Mouse (Mus musculus): ENCODE results near the gene Ppm1l. TPM values are rescaled to one million over a fixed set of nuclear protein-coding genes. Genes with fewer than 3 reads are reported as not detected.

Ppm1l gene
- total and polyA plus RNA-seq, 3 experiments = not detected

GRCm38 (mm10) chr3:69319061-69319720 is 2.5 kb downstream of the Ppm1l start:
- no peak overlapping the region for H3K9ac ChIP-seq (ENCODE audit: control insufficient read depth, low read depth, low read length, poor library complexity, severe bottlenecking)

GRCm38 (mm10) chr3:69323982-69324381 is 7.3 kb downstream of the Ppm1l start:
- H3K36me3 ChIP-seq (ENCODE audit: control insufficient read depth in 1 of 2, insufficient read depth in 2 of 2, low read length in 2 of 2) = no peaks in the 10 kb centered on the region
- TF ChIP-seq MEF2A (IDR thresholded peaks at IDR 0.05; ENCODE audit: extremely low read depth, insufficient replicate concordance, low read depth, low read length, poor library complexity, severe bottlenecking) (no peak), MYC (IDR thresholded peaks at IDR 0.05; ENCODE audit: low read depth, low read length) (no peak), CHD1 (IDR thresholded peaks at IDR 0.05; ENCODE audit: low read depth, low read length) (no peak), ZKSCAN1 (IDR thresholded peaks at IDR 0.05; ENCODE audit: low read depth, low read length) (no peak), NELFE (IDR thresholded peaks at IDR 0.05; ENCODE audit: low read depth, low read length) (no peak), SIN3A (IDR thresholded peaks at IDR 0.05; ENCODE audit: low read length) (no peak), MXI1 (IDR thresholded peaks at IDR 0.05; ENCODE audit: low read depth, low read length) (no peak), USF1 (IDR thresholded peaks at IDR 0.05; ENCODE audit: low read depth, low read length) (no peak), JUND (IDR thresholded peaks at IDR 0.05; ENCODE audit: low read depth, low read length) (no peak), ZMIZ1 (IDR thresholded peaks at IDR 0.05; ENCODE audit: low read depth, low read length) (no peak), CTCF (IDR thresholded peaks at IDR 0.05 in 2 of 3, conservative IDR thresholded peaks at IDR 0.05 in 1 of 3; ENCODE audit: control insufficient read depth in 1 of 3, insufficient read depth in 1 of 3, low read depth in 2 of 3, low read length in 3 of 3, poor library complexity in 1 of 3, severe bottlenecking in 1 of 3) (no peak), UBTF (IDR thresholded peaks at IDR 0.05; ENCODE audit: borderline replicate concordance, insufficient read depth, low read depth, low read length) (no peak), GATA1 (IDR thresholded peaks at IDR 0.05; ENCODE audit: low read depth, low read length) (no peak), ELF1 (IDR thresholded peaks at IDR 0.05; ENCODE audit: low read depth, low read length) (no peak), TBP (IDR thresholded peaks at IDR 0.05; ENCODE audit: low read depth, low read length) (no peak)
- no peak for DNase-seq (ENCODE audit: low read depth, low spot score)
- H3K4me1 ChIP-seq (ENCODE audit: control insufficient read depth in 1 of 2, insufficient read depth in 2 of 2, low read length in 2 of 2) = no peaks in the 10 kb centered on the region
- no peaks in the 10 kb centered on the region for H3K27me3 ChIP-seq (ENCODE audit: control insufficient read depth in 1 of 2, insufficient read depth in 2 of 2, low read length in 2 of 2)
- no peak overlapping the region for H3K4me3 ChIP-seq (ENCODE audit: control insufficient read depth in 1 of 2, insufficient read depth in 1 of 2, low read depth in 2 of 2, low read length in 2 of 2)
- no peak overlapping the region for H3K9ac ChIP-seq (ENCODE audit: control insufficient read depth, low read depth, low read length, poor library complexity, severe bottlenecking)
- H3K9me3 ChIP-seq (replicated peaks; ENCODE audit: insufficient read depth, low read length) = no peaks in the 10 kb centered on the region
- no peaks in the 10 kb centered on the region for H3K79me2 ChIP-seq (ENCODE audit: control insufficient read depth, insufficient read depth, low read length, poor library complexity)
- no peak overlapping the region for H3K27ac ChIP-seq (ENCODE audit: control insufficient read depth, low read depth, low read length)

More at GRCm38 (mm10) chr3:69319061-69319720, 2.5 kb downstream of the Ppm1l start:
- Histone ChIP-seq H3K27me3 (ENCODE audit: control insufficient read depth in 1 of 2, insufficient read depth in 2 of 2, low read length in 2 of 2) (no peaks in the 10 kb centered on the region; a peak in 1 of 4 replicates), H3K9me3 (replicated peaks; ENCODE audit: insufficient read depth, low read length) (no peaks in the 10 kb centered on the region), H3K36me3 (ENCODE audit: control insufficient read depth in 1 of 2, insufficient read depth in 2 of 2, low read length in 2 of 2) (no peaks in the 10 kb centered on the region), H3K4me1 (ENCODE audit: control insufficient read depth in 1 of 2, insufficient read depth in 2 of 2, low read length in 2 of 2) (no peaks in the 10 kb centered on the region), H3K79me2 (ENCODE audit: control insufficient read depth, insufficient read depth, low read length, poor library complexity) (no peaks in the 10 kb centered on the region), H3K4me3 (ENCODE audit: control insufficient read depth in 1 of 2, insufficient read depth in 1 of 2, low read depth in 2 of 2, low read length in 2 of 2) (no peak overlapping the region), H3K27ac (ENCODE audit: control insufficient read depth, low read depth, low read length) (no peak overlapping the region)
- no peak for DNase-seq (ENCODE audit: low read depth, low spot score)
- TF ChIP-seq CHD2 (IDR thresholded peaks at IDR 0.05; ENCODE audit: low read length) (no peak), MYC (IDR thresholded peaks at IDR 0.05; ENCODE audit: low read depth, low read length) (no peak), ZC3H11A (IDR thresholded peaks at IDR 0.05; ENCODE audit: low read depth, low read length) (no peak), E2F4 (IDR thresholded peaks at IDR 0.05; ENCODE audit: borderline replicate concordance, low read depth, low read length) (no peak), POLR2AphosphoS5 (IDR thresholded peaks at IDR 0.05; ENCODE audit: borderline replicate concordance, low read depth, low read length) (no peak), ZMIZ1 (IDR thresholded peaks at IDR 0.05; ENCODE audit: low read depth, low read length) (no peak), ETS1 (IDR thresholded peaks at IDR 0.05; ENCODE audit: low read depth, low read length) (no peak), ZKSCAN1 (IDR thresholded peaks at IDR 0.05; ENCODE audit: low read depth, low read length) (no peak), GATA1 (IDR thresholded peaks at IDR 0.05; ENCODE audit: low read depth, low read length) (no peak), CTCF (IDR thresholded peaks at IDR 0.05 in 2 of 3, conservative IDR thresholded peaks at IDR 0.05 in 1 of 3; ENCODE audit: control insufficient read depth in 1 of 3, insufficient read depth in 1 of 3, low read depth in 2 of 3, low read length in 3 of 3, poor library complexity in 1 of 3, severe bottlenecking in 1 of 3) (no peak), POLR2AphosphoS2 (IDR thresholded peaks at IDR 0.05; ENCODE audit: low read length) (no peak), MAZ (IDR thresholded peaks at IDR 0.05; ENCODE audit: low read depth, low read length) (no peak)
